ENCODE assay signal across 10 mouse cellular contexts in the genomic region with DNA sequence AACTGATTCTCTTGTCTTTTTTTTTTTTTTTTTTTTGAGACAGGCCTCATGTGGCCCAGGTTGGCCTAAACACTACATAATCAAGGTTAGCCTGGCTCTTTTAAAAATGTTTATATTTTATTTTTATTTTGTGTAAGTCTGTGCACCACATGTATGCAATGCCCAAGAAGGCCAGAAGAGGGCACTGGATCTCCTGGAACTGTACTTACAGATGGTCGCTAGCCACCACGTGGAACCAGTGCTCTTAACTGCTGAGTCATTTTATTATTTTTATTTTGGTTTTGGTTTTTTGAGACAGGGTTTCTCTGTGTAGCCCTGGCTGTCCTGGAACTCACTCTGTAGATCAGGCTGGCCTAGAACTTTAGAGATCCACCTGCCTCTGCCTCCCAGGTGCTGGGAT. TPM values are rescaled to one million over a fixed set of nuclear protein-coding genes. Genes with fewer than 3 reads are reported as not detected.
DNase-seq lines count a peak whose midpoint lies in the region; ATAC-seq and TF ChIP-seq lines count a peak whose summit lies in the region.
"Had no signal": no experiment of that assay in that cellular context is flagged by ENCODE, and none has a peak within 500 bp of the region (broad histone marks: within the 10 kb centered on the region; RNA-seq: fewer than 3 reads in every experiment).

No protein-coding gene starts in this region.

- H3K36me3 ChIP-seq in heart, postnatal 0 days (replicated peaks; ENCODE audit: control insufficient read depth, insufficient read depth, low read length): no peaks in the 10 kb centered on the region
- H3K36me3 ChIP-seq in G1E (replicated peaks): no peaks in the 10 kb centered on the region
- H3K36me3 ChIP-seq: embryonic facial prominence, embryonic 12.5 days; liver, embryonic 15.5 days had no signal

- no peak for TF ChIP-seq EP300 in heart, postnatal 0 days (IDR thresholded peaks at IDR 0.05; ENCODE audit: low read depth)

- peak; percentile 42 for TF ChIP-seq CTCF in heart, postnatal 0 days (IDR thresholded peaks at IDR 0.05; ENCODE audit: low read depth)
- no peak for TF ChIP-seq CTCF in G1E (IDR thresholded peaks at IDR 0.05; ENCODE audit: low read depth, low read length)

- no peaks in the 10 kb centered on the region for H3K9me3 ChIP-seq in heart, postnatal 0 days (replicated peaks; ENCODE audit: control insufficient read depth, low read length)
- H3K9me3 ChIP-seq in G1E (replicated peaks): no peaks in the 10 kb centered on the region
- H3K9me3 ChIP-seq: embryonic facial prominence, embryonic 12.5 days; liver, embryonic 15.5 days had no signal

- no peak overlapping the region for H3K4me2 ChIP-seq in heart, postnatal 0 days (ENCODE audit: low read depth, low read length)
- H3K4me2 ChIP-seq: embryonic facial prominence, embryonic 12.5 days; liver, embryonic 15.5 days had no signal

- no peak for ATAC-seq in heart, postnatal 0 days (ENCODE audit: insufficient read depth, low read depth)
- 0 out of 2 replicates have a peak, but pooled peaks have one; percentile 22 for ATAC-seq in G1E (ENCODE audit: extremely low read depth, insufficient number of reproducible peaks, low FRiP score, poor library complexity, severe bottlenecking)

- H3K9ac ChIP-seq in heart, postnatal 0 days (replicated peaks; ENCODE audit: low read depth, low read length): no peak overlapping the region
- H3K9ac ChIP-seq: embryonic facial prominence, embryonic 12.5 days; liver, embryonic 15.5 days had no signal

- peak; percentile 39 for DNase-seq in heart, postnatal 0 days (ENCODE audit: low spot score)
- no peak for DNase-seq in heart, postnatal 25 days (ENCODE audit: low spot score)
- DNase-seq in 3134 (ENCODE audit: extremely low read depth, insufficient read length, low spot score): peak; percentile 63
- DNase-seq in G1E (ENCODE audit: low spot score): no peak
- peak; percentile 47 for DNase-seq in forelimb bud, embryonic 11.5 days (ENCODE audit: low read depth, low spot score)
- peak; percentile 57 for DNase-seq in retina, postnatal 1 day
- DNase-seq in right cerebral cortex, postnatal 10 days (ENCODE audit: low spot score in 2 of 2): no peak
- no peak for DNase-seq in layer of hippocampus, adult 9-11 months

- no peaks in the 10 kb centered on the region for H3K27me3 ChIP-seq in heart, postnatal 0 days (ENCODE audit: control insufficient read depth, insufficient read depth, low read length)
- peaks cover 21% of the 10 kb centered on the region for H3K27me3 ChIP-seq in G1E (ENCODE audit: insufficient read depth, low read length)
- H3K27me3 ChIP-seq: embryonic facial prominence, embryonic 12.5 days; liver, embryonic 15.5 days had no signal

- intact Hi-C loops in heart, postnatal 25 days (cut with DNase I): loop anchor here (10.0 kb wide), 1 partner anchor 207 kb away; no protein-coding TSS in a partner anchor

- no peaks in the 10 kb centered on the region for H3K4me1 ChIP-seq in heart, postnatal 0 days (ENCODE audit: control insufficient read depth, insufficient read depth)
- peaks cover 35% of the 10 kb centered on the region for H3K4me1 ChIP-seq in G1E (ENCODE audit: insufficient read depth, low read depth, low read length)
- H3K4me1 ChIP-seq: embryonic facial prominence, embryonic 12.5 days had no signal

- H3K4me3 ChIP-seq in heart, postnatal 0 days (ENCODE audit: low read depth, low read length): no peak overlapping the region
- H3K4me3 ChIP-seq in G1E (ENCODE audit: low read depth, low read length): no peak overlapping the region
- H3K4me3 ChIP-seq: embryonic facial prominence, embryonic 12.5 days; liver, embryonic 15.5 days had no signal

- H3K27ac ChIP-seq in heart, postnatal 0 days (ENCODE audit: low read depth): no peak overlapping the region
- H3K27ac ChIP-seq: embryonic facial prominence, embryonic 12.5 days; liver, embryonic 15.5 days had no signal

- WGBS in heart, postnatal 0 days: 43% methylated on average over 2 of the region's 2 CpGs

RNA-seq across cellular contexts. Expression of a gene that starts 13.1 kb away (rescaled TPM):
- 25.5 and 29.7 TPM in 2 replicates for total RNA-seq in heart, postnatal 0 days (2014; rRNA removed; ENCODE audit: low replicate concordance)
- polyA plus RNA-seq in heart, postnatal 0 days (2015; fragmentation: Nextera tagmentation; extraction: Ambion mirVana): 7.5 TPM in 2 replicates
- 10 to 100 TPM; 27.7 to 29.9 TPM for total RNA-seq in heart, postnatal 25 days (2021)
- total RNA-seq in G1E (2014; fragmentation: Nextera tagmentation): 25.1 and 38.6 TPM in 2 replicates
- total RNA-seq in G1E (2017): 10.7 and 13.1 TPM in 2 replicates
- 53.7 and 54.3 TPM in 2 replicates for polyA plus RNA-seq in G1E (2012)

Comparison
In these comparisons a context has a peak if more than half of its experiments do, and no peak if none do; other contexts are left out.
1. DNase-seq: peak in heart, postnatal 0 days (single experiment), 3134 (single experiment), forelimb bud, embryonic 11.5 days (single experiment) and retina, postnatal 1 day (single experiment); none in heart, postnatal 25 days (single experiment), G1E (single experiment), right cerebral cortex, postnatal 10 days (0 of 2) and layer of hippocampus, adult 9-11 months (single experiment).